Mouse (Mus musculus) activated CD4-positive, CD25-positive, alpha-beta regulatory T cell, adult 9 weeks (primary cell): Measurements from ENCODE around the gene Bnc2. TPM values are rescaled to one million over a fixed set of nuclear protein-coding genes. Genes with fewer than 3 reads are reported as not detected.

ENCODE experiments used
- polyA plus RNA-seq: library from polyadenylated mRNA; unstranded; fragments of 100-300 nt; shearing (Covaris generic); gene quantifications from one replicate; pipeline ENCODE4 v1.2.1, GENCODE M21; 2017

Gene Bnc2
- not detected for polyA plus RNA-seq

DNA sequence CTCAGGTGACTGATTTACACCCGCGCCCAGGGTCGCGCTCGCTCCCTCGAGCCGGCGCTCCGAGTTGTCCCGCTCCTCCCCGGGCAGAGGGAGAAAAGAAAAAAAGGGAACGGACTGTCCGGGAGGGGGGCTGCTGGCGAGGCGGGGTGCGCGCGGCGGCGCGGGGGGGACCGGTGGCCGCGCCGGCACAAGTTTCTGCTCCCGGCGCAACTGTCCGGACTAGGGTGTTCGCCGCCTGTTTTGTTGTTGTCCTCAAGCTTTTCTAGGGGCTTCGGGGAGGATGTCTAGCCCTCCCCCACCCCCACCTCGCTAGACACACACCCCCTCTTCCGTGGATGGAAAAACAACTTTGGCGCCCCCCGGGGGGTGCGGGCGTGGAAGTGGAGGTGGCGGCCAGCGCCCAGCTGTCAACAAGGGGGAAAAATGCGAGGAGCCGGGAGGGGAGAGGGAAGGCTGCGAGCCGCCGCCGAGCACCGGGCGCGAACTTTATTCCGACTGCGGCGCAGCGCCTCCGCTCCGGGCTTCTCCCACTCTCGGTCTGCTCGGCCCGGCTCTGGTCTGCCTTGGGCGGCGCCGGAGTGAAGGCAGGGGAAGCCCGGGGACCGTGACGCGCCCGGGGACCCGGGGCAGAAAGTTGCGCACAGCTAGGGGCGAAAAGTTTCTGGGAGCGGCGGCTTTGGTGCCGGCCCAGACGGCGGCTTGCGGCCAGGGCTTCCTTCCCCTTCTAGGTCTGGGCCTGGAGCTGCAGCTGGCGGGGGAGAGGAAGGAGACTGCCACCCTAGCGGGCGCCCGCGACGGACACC is at the start of gene Bnc2:
Bnc2 (minus strand) TSS at position 105 of the 803 bp plus-strand sequence.

Other genes with a start within 250 kb of the Bnc2 start
- 1.9 TPM for gene Cntln, start 209.0 kb upstream of the Bnc2 start, polyA plus RNA-seq